20 mouse cellular contexts compared by ENCODE assay signal in the genomic region with DNA sequence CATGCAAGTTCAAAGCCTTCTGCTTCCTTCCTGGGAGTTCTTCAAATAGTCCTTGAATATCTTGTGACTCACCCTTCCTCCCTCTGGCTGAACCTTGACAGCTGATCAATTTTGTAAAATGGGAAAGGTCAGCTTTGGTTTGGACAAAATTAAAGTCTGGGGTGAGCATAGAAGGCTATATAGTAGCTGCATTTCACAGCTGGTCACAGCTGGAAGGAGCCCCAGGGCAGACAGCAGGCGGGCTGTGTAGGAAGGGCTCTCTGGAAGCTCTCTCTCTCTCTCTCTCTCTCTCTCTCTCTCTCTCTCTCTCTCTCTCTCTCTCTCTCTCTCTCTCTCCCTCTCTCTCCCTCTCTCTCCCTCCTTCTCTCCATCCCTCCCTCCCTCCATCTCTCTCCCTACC.
"Had no signal": no experiment of that assay in that cellular context is flagged by ENCODE, and none has a peak within 500 bp of the region (broad histone marks: within the 10 kb centered on the region; RNA-seq: fewer than 3 reads in every experiment).

No protein-coding gene starts in this region.

- H3K27ac ChIP-seq: hindbrain, embryonic 13.5 days; hindbrain, postnatal 0 days; liver, embryonic 13.5 days; macrophage; neural tube, embryonic 13.5 days had no signal

- DNase-seq: kidney, adult 11 months; kidney, postnatal 14 days; layer of hippocampus, adult 9-11 months; layer of hippocampus, postnatal 36 days; liver; liver, embryonic 13.5 days; liver, postnatal 0 days; retina, postnatal 1 day; right cerebral cortex, postnatal 4 days; spleen, adult 18-20 months; thymus, adult 18-20 months; thymus, postnatal 14 days had no signal

- H3K4me3 ChIP-seq: hindbrain, embryonic 13.5 days; limb, embryonic 12.5 days; liver, embryonic 13.5 days; megakaryocyte, embryonic 14.5 days; neural tube, embryonic 13.5 days had no signal

- ATAC-seq: hindbrain, postnatal 0 days; liver, postnatal 0 days; midbrain, embryonic 16.5 days had no signal

- H3K4me1 ChIP-seq: liver, embryonic 13.5 days; megakaryocyte, embryonic 14.5 days had no signal

- H3K36me3 ChIP-seq: hindbrain, embryonic 13.5 days; limb, embryonic 12.5 days; liver, embryonic 13.5 days; neural tube, embryonic 13.5 days had no signal

- H3K27me3 ChIP-seq: hindbrain, embryonic 13.5 days; limb, embryonic 12.5 days; liver, embryonic 13.5 days; megakaryocyte, embryonic 14.5 days; neural tube, embryonic 13.5 days had no signal

- H3K4me2 ChIP-seq: hindbrain, embryonic 13.5 days; liver, embryonic 13.5 days; midbrain, embryonic 11.5 days; neural tube, embryonic 13.5 days had no signal

- H3K9ac ChIP-seq: hindbrain, embryonic 13.5 days; limb, embryonic 12.5 days; liver, embryonic 13.5 days; liver, postnatal 0 days; neural tube, embryonic 13.5 days had no signal

- H3K9me3 ChIP-seq: hindbrain, embryonic 13.5 days; limb, embryonic 12.5 days; liver, embryonic 13.5 days; megakaryocyte, embryonic 14.5 days; neural tube, embryonic 13.5 days had no signal
